Mouse (Mus musculus): ENCODE data around the gene Trafd1.

DNA sequence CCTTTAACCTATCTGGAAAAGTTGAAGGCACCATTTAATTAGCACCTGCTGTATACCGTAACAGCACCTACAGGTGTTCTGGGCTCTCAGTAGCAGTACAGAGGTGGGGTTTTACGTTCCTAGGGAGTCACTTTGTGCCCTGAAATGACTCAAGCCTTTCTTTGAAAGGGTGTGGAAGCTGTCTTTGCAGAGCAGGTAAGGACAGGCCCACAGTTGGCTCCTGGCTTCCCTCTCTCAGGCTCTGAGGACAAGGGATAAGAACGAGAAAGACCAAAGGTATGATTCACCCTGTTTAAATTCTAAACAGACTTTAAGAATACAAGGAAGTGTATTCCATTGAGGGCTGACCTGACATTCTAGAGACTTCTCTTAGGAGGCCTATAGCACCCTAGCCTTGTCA, 8.0 kb upstream of the Trafd1 start:
- no peak for TF ChIP-seq EP300 (IDR thresholded peaks at IDR 0.05)
- TF ChIP-seq CTCF (IDR thresholded peaks at IDR 0.05), result no peak
